Comparison of ENCODE assay signal across 19 mouse cellular contexts in genomic region chr7:78914896-78915510, GRCm38 (mm10). TPM values are rescaled to one million over a fixed set of nuclear protein-coding genes. Genes with fewer than 3 reads are reported as not detected.
DNase-seq lines count a peak whose midpoint lies in the region; ATAC-seq and TF ChIP-seq lines count a peak whose summit lies in the region.
"Had no signal": no experiment of that assay in that cellular context is flagged by ENCODE, and none has a peak within 500 bp of the region (broad histone marks: within the 10 kb centered on the region; RNA-seq: fewer than 3 reads in every experiment).

No protein-coding gene starts in this region.

- H3K4me1 ChIP-seq in liver, embryonic 13.5 days (replicated peaks), result peaks cover 58% of the 10 kb centered on the region
- H3K4me1 ChIP-seq in ES-Bruce4 (ENCODE audit: control insufficient read depth, insufficient read depth, low read length), result peaks cover 6% of the 10 kb centered on the region

- H3K4me2 ChIP-seq in liver, embryonic 13.5 days, result peak overlapping the region; percentile 89
- H3K4me2 ChIP-seq: embryonic facial prominence, embryonic 12.5 days; hindbrain, embryonic 12.5 days; neural tube, embryonic 13.5 days had no signal

- no peak for DNase-seq in liver, embryonic 13.5 days
- DNase-seq in liver, result no peak
- peak; percentile 69 to 77 for DNase-seq in spleen, postnatal 10 days (ENCODE audit: low spot score in 2 of 2)
- no peak for DNase-seq in embryo, embryonic 11 days
- no peak for DNase-seq in gastrocnemius, postnatal 10 days
- DNase-seq: cerebellum, adult 11-12 months; cerebellum, postnatal 36 days; forebrain, postnatal 0 days; gastrocnemius, adult 2 months; kidney, adult 11 months; kidney, postnatal 14 days; layer of hippocampus, adult 9-11 months; lung, adult 2 months had no signal

- H3K9ac ChIP-seq in liver, embryonic 13.5 days, result peak overlapping the region; percentile 76
- H3K9ac ChIP-seq in ES-Bruce4 (ENCODE audit: low read depth, poor library complexity, severe bottlenecking), result no peak overlapping the region
- H3K9ac ChIP-seq: embryonic facial prominence, embryonic 12.5 days; forebrain, postnatal 0 days; hindbrain, embryonic 12.5 days; neural tube, embryonic 13.5 days had no signal

- no peaks in the 10 kb centered on the region; the same call in none of the 2 replicates for H3K36me3 ChIP-seq in liver, embryonic 13.5 days
- no peaks in the 10 kb centered on the region for H3K36me3 ChIP-seq in ES-Bruce4 (ENCODE audit: control insufficient read depth, insufficient read depth, low read length, poor library complexity, severe bottlenecking)
- H3K36me3 ChIP-seq: embryonic facial prominence, embryonic 12.5 days had no signal

- no peak for ATAC-seq in liver, embryonic 13.5 days (ENCODE audit: low read depth)
- peak; percentile 41 for ATAC-seq in erythroblast, adult 5-6 weeks (replicated peaks; ENCODE audit: low FRiP score, poor library complexity, severe bottlenecking)
- no peak for ATAC-seq in inflammation-experienced regulatory T-cells, adult 6 months
- ATAC-seq: forebrain, postnatal 0 days had no signal

- peak overlapping the region; percentile 87 for H3K27ac ChIP-seq in liver, embryonic 13.5 days
- no peak overlapping the region for H3K27ac ChIP-seq in ES-Bruce4 (ENCODE audit: insufficient read depth, low read length)
- H3K27ac ChIP-seq: embryonic facial prominence, embryonic 12.5 days; hindbrain, embryonic 12.5 days; neural tube, embryonic 13.5 days had no signal

- peak overlapping the region; percentile 64 for H3K4me3 ChIP-seq in liver, embryonic 13.5 days (replicated peaks)
- H3K4me3 ChIP-seq in ES-Bruce4 (ENCODE audit: low read depth, low read length), result 0 out of 2 replicates have a peak overlapping the region, but pooled peaks have one; percentile 2
- H3K4me3 ChIP-seq: embryonic facial prominence, embryonic 12.5 days; hindbrain, embryonic 12.5 days; neural tube, embryonic 13.5 days had no signal

- no peaks in the 10 kb centered on the region for H3K9me3 ChIP-seq in liver, embryonic 13.5 days (replicated peaks)
- no peaks in the 10 kb centered on the region for H3K9me3 ChIP-seq in ES-Bruce4 (replicated peaks; ENCODE audit: control insufficient read depth, insufficient read depth, low read length, poor library complexity, severe bottlenecking)
- H3K9me3 ChIP-seq: embryonic facial prominence, embryonic 12.5 days; hindbrain, embryonic 12.5 days; neural tube, embryonic 13.5 days had no signal

- TF ChIP-seq POLR2A in ES-Bruce4 (IDR thresholded peaks at IDR 0.05; ENCODE audit: insufficient read depth, low read length), result no peak

- TF ChIP-seq EP300 in ES-Bruce4 (IDR thresholded peaks at IDR 0.05; ENCODE audit: insufficient read depth, low read depth, low read length), result no peak

- 78% methylated on average over 11 of the region's 11 CpGs for WGBS in liver, embryonic 13.5 days (ENCODE audit: insufficient replicate concordance)

- H3K27me3 ChIP-seq in liver, embryonic 13.5 days, result no peaks in the 10 kb centered on the region
- H3K27me3 ChIP-seq in ES-Bruce4 (ENCODE audit: control insufficient read depth, insufficient read depth, low read length, poor library complexity, severe bottlenecking), result no peaks in the 10 kb centered on the region
- H3K27me3 ChIP-seq: embryonic facial prominence, embryonic 12.5 days; hindbrain, embryonic 12.5 days; neural tube, embryonic 13.5 days had no signal

- no peak for TF ChIP-seq CTCF in ES-Bruce4 (IDR thresholded peaks at IDR 0.05; ENCODE audit: low read depth, low read length)

RNA-seq across cellular contexts. Expression of gene Isg20, which starts 1.8 kb away (rescaled TPM):
- polyA plus RNA-seq in liver, embryonic 13.5 days (2015; fragmentation: Nextera tagmentation; extraction: Ambion mirVana), result 21.6 and 26.2 TPM in 2 replicates
- polyA plus RNA-seq in ES-Bruce4 (2011; ENCODE audit: insufficient read depth, insufficient read length, low read depth, missing spikeins), result 3.5 and 4.8 TPM in 2 replicates
- 792 and 830 TPM in 2 replicates for total RNA-seq in erythroblast, adult 5-6 weeks (2015; ENCODE audit: low replicate concordance)
- 550 and 581 TPM in 2 replicates for total RNA-seq in erythroblast, adult 5-6 weeks (2017; ENCODE audit: low replicate concordance)
- 1 to 10 TPM in 1 of 2 experiments, under 1 TPM in 1; 0.89 to 3.6 TPM for total RNA-seq in gastrocnemius, postnatal 10 days (2021)
- polyA plus RNA-seq in inflammation-experienced regulatory T-cells, adult 6 months (2017; shearing (Covaris generic)), result 10 to 100 TPM; 89.9 to 95.8 (median 92.5) TPM
- polyA plus RNA-seq: neural tube, embryonic 13.5 days had no signal

RNA-seq across cellular contexts. Expression of gene Aen, which starts 19.3 kb away (rescaled TPM):
- polyA plus RNA-seq in liver, embryonic 13.5 days (2015; fragmentation: Nextera tagmentation; extraction: Ambion mirVana), result 27.4 and 28.1 TPM in 2 replicates
- polyA plus RNA-seq in ES-Bruce4 (2011; ENCODE audit: insufficient read depth, insufficient read length, low read depth, missing spikeins), result 117 and 121 TPM in 2 replicates
- 0.96 and 4.6 TPM in 2 replicates for total RNA-seq in erythroblast, adult 5-6 weeks (2015; ENCODE audit: low replicate concordance)
- 10.0 and 17.6 TPM in 2 replicates for total RNA-seq in erythroblast, adult 5-6 weeks (2017; ENCODE audit: low replicate concordance)
- 10 to 100 TPM; 22.7 to 27.1 TPM for total RNA-seq in gastrocnemius, postnatal 10 days (2021)
- 10 to 100 TPM; 21.2 to 26.0 (median 21.2) TPM for polyA plus RNA-seq in inflammation-experienced regulatory T-cells, adult 6 months (2017; shearing (Covaris generic))

Comparison
In these comparisons a context has a peak if more than half of its experiments do, and no peak if none do; other contexts are left out.
1. DNase-seq: peak in spleen, postnatal 10 days (2 of 2); none in liver, embryonic 13.5 days (single experiment), liver (single experiment), embryo, embryonic 11 days (single experiment) and gastrocnemius, postnatal 10 days (single experiment).